Mouse (Mus musculus) 416B (cell line): ENCODE measurements around the gene Htt.

Experiments used
- DNase-seq: peaks from one replicate; pipeline ENCODE4 v3.0.0; 2011; ENCODE audit warnings: low read depth

Gene Htt

DNA sequence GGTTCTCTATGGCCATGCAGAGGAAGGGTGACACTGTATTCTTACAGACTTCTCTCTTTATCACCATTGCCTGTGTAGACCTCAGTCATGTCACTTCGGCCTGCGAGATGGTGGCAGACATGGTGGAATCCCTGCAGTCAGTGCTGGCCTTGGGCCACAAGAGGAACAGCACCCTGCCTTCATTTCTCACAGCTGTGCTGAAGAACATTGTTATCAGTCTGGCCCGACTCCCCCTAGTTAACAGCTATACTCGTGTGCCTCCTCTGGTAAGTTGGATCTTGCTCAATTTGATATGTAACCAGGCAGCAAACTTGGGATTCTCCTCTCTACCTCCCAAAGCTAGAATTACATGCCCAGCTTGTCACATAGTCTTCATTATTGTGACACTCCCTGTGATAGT, 127.7 kb downstream of the Htt start:
- no peak for DNase-seq

GRCm38 (mm10) chr5:34896697-34897453, 135.3 kb downstream of the Htt start:
- no peak for DNase-seq

DNA sequence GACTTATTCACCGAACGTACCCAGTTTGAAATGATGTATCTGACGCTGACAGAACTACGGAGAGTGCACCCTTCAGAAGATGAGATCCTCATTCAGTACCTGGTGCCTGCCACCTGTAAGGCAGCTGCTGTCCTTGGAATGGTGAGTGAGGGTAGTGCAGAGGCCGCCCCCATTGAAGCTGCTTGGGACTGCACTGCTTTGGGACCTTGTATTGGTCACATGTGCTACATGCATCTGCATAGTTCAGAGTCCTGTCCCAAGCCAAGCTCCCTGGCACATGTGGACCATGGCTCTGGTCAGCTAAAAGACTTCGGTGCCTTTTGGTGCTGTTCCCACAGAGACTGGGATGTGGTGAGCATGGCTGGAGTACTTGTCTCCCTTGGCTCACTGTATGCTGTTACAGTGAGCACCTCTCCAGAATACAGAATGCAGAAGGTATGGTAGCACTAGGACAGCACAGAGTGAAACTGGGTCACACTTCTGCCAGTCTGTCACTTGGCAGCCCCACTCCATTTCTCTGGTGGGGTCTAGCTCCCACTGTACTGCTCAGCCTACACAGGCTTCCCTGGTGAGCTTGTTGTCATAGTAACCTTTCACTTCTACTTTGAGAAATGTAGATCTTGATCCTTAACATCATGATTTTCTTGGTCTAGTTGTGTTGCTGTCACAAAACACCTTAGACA, 138.4 kb downstream of the Htt start:
- no peak for DNase-seq

- no peak for DNase-seq
These were observed 140.8 kb downstream of the Htt start for GRCm38 (mm10) chr5:34902371-34902770.

DNA sequence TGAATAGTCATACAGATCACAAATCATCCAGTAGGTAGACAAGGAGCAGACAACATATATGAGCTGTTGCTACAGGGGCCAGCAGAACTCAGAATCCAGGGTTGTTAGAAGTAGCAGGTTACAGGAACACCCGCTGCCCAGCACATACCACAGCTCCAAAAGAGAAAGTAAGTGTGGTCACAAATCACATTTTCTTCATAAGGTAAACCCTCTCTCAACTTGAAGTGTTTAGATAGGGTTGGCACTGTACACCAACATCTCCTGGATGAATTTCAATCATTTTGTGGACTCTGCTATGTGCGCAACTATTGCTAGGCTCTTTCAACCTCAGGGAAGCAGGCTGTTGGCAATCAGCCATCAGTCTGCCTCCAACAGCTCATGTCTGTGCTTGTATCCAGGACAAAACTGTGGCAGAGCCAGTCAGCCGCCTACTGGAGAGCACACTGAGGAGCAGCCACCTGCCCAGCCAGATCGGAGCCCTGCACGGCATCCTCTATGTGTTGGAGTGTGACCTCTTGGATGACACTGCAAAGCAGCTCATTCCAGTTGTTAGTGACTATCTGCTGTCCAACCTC, 141.4 kb downstream of the Htt start:
- peak; percentile 13 for DNase-seq

DNA sequence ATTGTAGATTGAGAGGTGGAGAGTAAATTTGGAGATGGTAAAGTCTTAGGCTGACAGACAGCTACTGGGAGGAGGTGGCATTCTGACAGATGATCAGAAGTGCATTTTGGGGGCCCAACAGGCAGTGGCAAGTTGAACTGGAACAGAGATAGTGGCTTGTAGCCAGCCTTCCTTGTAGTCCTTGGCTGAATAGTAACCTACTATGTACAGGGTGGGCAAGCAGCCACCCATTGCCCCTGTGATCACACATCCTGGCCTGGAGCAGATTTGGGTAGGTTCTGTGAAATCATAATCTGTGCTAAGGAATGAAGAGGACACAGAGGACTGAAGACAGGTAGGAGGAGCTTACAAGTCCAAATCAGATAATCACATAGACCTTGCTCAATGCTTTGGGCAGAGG, 142.9 kb downstream of the Htt start:
- DNase-seq, result no peak

DNA sequence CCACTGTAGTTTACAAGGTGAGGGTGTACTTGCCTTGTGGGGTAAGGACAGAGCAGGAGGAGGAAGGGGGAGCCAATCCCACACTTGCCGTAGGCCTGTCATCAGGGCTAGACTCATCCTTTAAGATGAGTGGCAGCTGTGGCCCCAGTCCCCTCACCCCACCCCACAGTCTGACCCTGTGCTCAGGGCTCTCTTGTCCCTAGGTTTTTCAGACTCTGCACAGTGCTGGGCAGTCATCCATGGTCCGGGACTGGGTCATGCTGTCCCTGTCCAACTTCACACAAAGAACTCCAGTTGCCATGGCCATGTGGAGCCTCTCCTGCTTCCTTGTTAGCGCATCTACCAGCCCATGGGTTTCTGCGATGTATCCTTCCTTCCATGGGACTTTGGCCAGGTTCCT, 145.7 kb downstream of the Htt start:
- DNase-seq, result no peak

- DNase-seq, result peak; percentile 85
These were observed 146.6 kb downstream of the Htt start, which contains the start of gene Msantd1 for GRCm38 (mm10) chr5:34907910-34908725. Gene Msantd1, plus strand, starts transcription at chr5:34908012.

- no peak for DNase-seq
These were observed 147.4 kb downstream of the Htt start for GRCm38 (mm10) chr5:34908726-34909633.

GRCm38 (mm10) chr5:34909634-34910503, 148.3 kb downstream of the Htt start:
- DNase-seq, result no peak

DNA sequence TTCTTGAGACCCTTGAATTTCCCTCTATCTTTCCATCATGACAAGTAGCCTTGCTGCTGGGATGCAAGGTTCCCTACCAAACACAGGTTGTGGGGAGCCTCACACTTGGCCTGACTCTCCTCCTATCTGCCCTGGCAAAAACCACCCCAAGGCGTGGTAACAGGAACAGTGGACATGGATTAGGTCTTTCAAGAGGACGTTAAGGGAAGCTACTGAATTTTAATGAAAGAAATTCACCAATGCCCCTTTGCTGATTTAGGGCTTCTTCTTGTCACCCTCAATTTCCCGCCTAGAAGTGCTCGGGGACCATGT, 148.9 kb downstream of the Htt start:
- DNase-seq, result no peak

DNA sequence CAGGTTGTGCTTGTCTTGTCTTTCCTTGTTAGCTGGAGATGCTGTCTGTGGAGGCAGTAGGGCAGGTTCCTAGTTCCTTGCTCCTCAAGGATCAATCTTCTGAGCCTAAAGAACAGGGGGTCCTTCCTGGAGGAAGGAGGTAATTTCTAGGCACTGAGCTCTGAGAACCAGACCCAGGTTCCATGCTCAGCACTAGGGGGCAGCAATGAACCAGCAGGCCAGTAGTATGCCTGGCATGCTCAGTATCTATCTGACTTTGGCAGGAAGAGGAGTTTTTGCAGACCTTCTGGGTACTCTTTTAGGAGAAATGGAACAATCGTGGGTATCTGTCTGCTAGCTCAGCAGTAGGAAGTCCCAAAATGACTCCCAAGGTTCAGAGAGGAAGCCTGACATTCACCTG, 154.3 kb downstream of the Htt start:
- peak; percentile 77 for DNase-seq

GRCm38 (mm10) chr5:34917234-34917655, 155.7 kb downstream of the Htt start:
- DNase-seq, result no peak

DNA sequence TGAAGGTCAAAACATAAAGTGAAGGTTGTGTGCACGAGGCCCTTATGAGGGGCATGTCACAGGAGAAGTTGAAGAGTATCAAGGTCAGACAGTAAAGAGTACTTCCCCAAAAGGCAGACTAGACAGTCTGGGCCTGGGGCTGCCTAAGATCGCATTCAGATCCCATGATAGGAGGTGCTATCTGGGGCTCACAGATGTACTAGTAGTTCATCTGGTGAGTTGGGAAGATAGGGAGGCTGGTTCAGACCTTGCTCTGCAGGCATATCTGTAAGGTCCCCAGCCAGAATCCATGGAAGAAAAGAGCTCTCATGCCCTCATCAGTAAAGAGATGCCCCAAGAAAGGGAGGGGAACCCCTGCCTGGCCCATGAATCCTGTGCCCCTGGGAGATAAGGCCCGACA, 157.2 kb downstream of the Htt start:
- no peak for DNase-seq

DNA sequence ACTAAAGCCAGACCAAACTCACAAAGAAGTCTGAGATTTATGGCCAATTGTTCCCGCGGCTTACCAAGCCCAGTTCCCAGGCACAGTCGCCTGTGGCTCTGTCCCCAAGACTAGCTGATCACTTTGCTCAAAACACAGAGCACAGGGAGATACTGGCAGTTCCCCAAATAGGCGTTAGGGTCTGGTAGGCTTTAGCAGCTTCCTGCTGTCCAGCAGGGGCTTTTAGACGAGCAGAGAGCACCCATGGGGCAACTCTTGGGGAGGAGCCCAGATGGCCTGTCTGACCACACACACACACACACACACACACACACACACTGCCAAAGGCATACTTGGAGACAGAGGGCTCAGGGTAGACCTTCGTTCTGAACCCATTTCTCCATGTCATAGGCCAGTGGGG, 161.0 kb downstream of the Htt start:
- DNase-seq, result no peak

GRCm38 (mm10) chr5:34923920-34924319, 162.4 kb downstream of the Htt start:
- DNase-seq, result peak; percentile 33

GRCm38 (mm10) chr5:34924519-34924918, 163.0 kb downstream of the Htt start:
- no peak for DNase-seq

GRCm38 (mm10) chr5:34927648-34928047, 166.1 kb downstream of the Htt start:
- peak; percentile 41 for DNase-seq

DNA sequence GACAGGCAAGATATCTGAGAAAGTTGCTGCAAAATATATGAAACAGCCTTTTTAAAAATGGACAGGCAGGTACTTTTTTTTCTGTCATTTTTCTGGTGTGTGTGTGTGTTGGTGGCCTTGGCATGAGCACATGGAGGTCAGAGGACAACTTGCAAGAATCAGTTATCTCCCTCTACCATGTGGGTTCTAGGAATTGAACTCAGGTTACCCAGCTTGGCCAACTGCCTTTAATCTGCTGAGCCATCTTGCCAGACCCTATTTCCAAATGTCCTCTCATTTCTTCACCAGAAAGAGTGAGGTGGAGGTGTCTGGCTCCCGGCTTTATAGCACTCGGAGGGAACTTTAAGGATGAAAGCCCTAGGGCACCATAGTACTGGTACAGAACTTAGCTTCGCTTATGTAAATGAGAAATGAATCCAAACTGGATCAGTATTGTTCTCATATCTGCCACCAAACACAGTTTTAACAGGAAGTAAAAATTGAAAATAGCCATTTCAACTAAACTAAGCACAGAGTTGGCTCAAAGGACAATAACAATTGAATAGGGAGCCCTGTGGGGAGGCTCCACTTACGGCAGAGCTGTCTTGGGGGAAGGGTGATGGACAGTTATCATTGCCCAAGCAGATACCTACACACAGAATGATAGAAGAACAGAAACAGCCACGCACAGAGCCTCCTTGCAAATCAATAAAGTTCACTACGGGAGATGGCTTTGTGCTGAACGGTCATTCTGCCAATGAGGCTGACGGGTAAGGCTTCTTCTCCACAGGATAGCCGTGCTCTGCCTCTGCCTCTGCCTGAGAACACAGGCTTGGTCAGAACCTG, 168.8 kb downstream of the Htt start:
- DNase-seq, result peak; percentile 39

GRCm38 (mm10) chr5:34931091-34931490, 169.6 kb downstream of the Htt start:
- DNase-seq, result no peak
